Mouse (Mus musculus) heart, embryonic 15.5 days (tissue): Measurements from ENCODE around the gene Chuk. TPM values are rescaled to one million over a fixed set of nuclear protein-coding genes. Genes with fewer than 3 reads are reported as not detected.

Experiments used
- ATAC-seq: fragments of 200-750 bp; cut with Nextera tagmentation; replicated peaks from 2 replicates; pipeline ENCODE4 v1.8.0; 2017; ENCODE audit warnings: low read depth, moderate TSS enrichment; ENCODE audit not compliant: insufficient number of reproducible peaks, insufficient read depth, low FRiP score
- H3K27ac ChIP-seq: fragments of 300-500 bp; sonication (generic); 2 replicates; pipeline ENCODE4 v1.5.1; 2015; ENCODE audit warnings: mild to moderate bottlenecking, inconsistent platforms
- H3K27me3 ChIP-seq: fragments of 300-500 bp; sonication (generic); 2 replicates; pipeline ENCODE4 v1.6.1; 2015; ENCODE audit warnings: inconsistent platforms
- H3K36me3 ChIP-seq: fragments of 300-500 bp; sonication (generic); 2 replicates; pipeline ENCODE4 v1.6.1; 2015; ENCODE audit warnings: mild to moderate bottlenecking, inconsistent platforms
- H3K4me1 ChIP-seq: fragments of 300-500 bp; sonication (generic); replicated peaks from 2 replicates; pipeline ENCODE4 v1.6.1; 2015; ENCODE audit warnings: inconsistent platforms
- H3K4me2 ChIP-seq: fragments of 300-500 bp; sonication (generic); 2 replicates; pipeline ENCODE4 v1.6.1; 2015; ENCODE audit warnings: inconsistent platforms, mild to moderate bottlenecking, moderate library complexity
- H3K4me3 ChIP-seq: fragments of 300-500 bp; sonication (generic); 2 replicates; pipeline ENCODE4 v1.5.1; 2015; ENCODE audit warnings: mild to moderate bottlenecking, inconsistent platforms
- H3K9ac ChIP-seq: fragments of 300-500 bp; sonication (generic); 2 replicates; pipeline ENCODE4 v1.6.1; 2015; ENCODE audit warnings: mild to moderate bottlenecking, inconsistent platforms
- H3K9me3 ChIP-seq: fragments of 300-500 bp; sonication (generic); replicated peaks from 2 replicates; pipeline ENCODE4 v1.6.1; 2016; ENCODE audit warnings: inconsistent platforms
- WGBS: fragments of 180-500 bp; shearing (Covaris S2); methylation state at CpG from one replicate; pipeline ENCODE4 v1.1.7; 2015; ENCODE audit warnings: mixed read lengths; 5-methylcytosine and 5-hydroxymethylcytosine counted together
- polyA plus RNA-seq: library from polyadenylated mRNA; unstranded; fragments of >200 nt; fragmentation: Nextera tagmentation; extraction: Ambion mirVana; gene quantifications from 2 replicates; pipeline ENCODE4 v1.2.1, GENCODE M21; 2015

The Chuk gene
- polyA plus RNA-seq, 1 experiment from 2014 or later = 26.7 TPM

GRCm38 (mm10) chr19:44068232-44068631 lies 39.0 kb downstream of the Chuk start:
- Histone ChIP-seq H3K27ac (no peak overlapping the region), H3K27me3 (no peaks in the 10 kb centered on the region), H3K9me3 (no peaks in the 10 kb centered on the region), H3K4me1 (peaks cover 6% of the 10 kb centered on the region; the same call in 1 of the 2 replicates), H3K4me2 (peak overlapping the region; percentile 80), H3K4me3 (peak overlapping the region; percentile 91; the same call in 1 of the 2 replicates), H3K36me3 (peaks cover 5% of the 10 kb centered on the region; the same call in 1 of the 2 replicates), H3K9ac (no peak overlapping the region)
- no peak for ATAC-seq
- 66% methylated on average over 4 of the region's 4 CpGs for WGBS

- ATAC-seq = no peak
- Histone ChIP-seq H3K36me3 (peaks cover 8% of the 10 kb centered on the region), H3K4me2 (no peak overlapping the region), H3K9ac (no peak overlapping the region), H3K27me3 (no peaks in the 10 kb centered on the region), H3K4me1 (peaks cover 6% of the 10 kb centered on the region; the same call in 1 of the 2 replicates), H3K4me3 (no peak overlapping the region), H3K27ac (no peak overlapping the region), H3K9me3 (no peaks in the 10 kb centered on the region)
- 77% methylated on average over 9 of the region's 9 CpGs for WGBS
Observed at GRCm38 (mm10) chr19:44067323-44068049, 39.8 kb downstream of the Chuk start.

- no peak for ATAC-seq
- H3K9me3 ChIP-seq = no peaks in the 10 kb centered on the region
- no peak overlapping the region for H3K9ac ChIP-seq
- peaks cover 3% of the 10 kb centered on the region; the same call in 1 of the 2 replicates for H3K4me1 ChIP-seq
- no peak overlapping the region for H3K27ac ChIP-seq
- WGBS = 89% methylated on average over 2 of the region's 2 CpGs
- no peaks in the 10 kb centered on the region for H3K27me3 ChIP-seq
- peaks cover 23% of the 10 kb centered on the region for H3K36me3 ChIP-seq
- H3K4me2 ChIP-seq = no peak overlapping the region
- no peak overlapping the region for H3K4me3 ChIP-seq
Observed at GRCm38 (mm10) chr19:44064734-44065133, 42.5 kb downstream of the Chuk start.

GRCm38 (mm10) chr19:44063773-44064172 lies 43.5 kb downstream of the Chuk start:
- no peaks in the 10 kb centered on the region for H3K9me3 ChIP-seq
- H3K36me3 ChIP-seq = peaks cover 23% of the 10 kb centered on the region
- H3K27ac ChIP-seq = no peak overlapping the region
- no peak for ATAC-seq
- H3K4me3 ChIP-seq = no peak overlapping the region
- peaks cover 3% of the 10 kb centered on the region; the same call in 1 of the 2 replicates for H3K4me1 ChIP-seq
- WGBS = 83% methylated on average over 7 of the region's 7 CpGs
- H3K9ac ChIP-seq = no peak overlapping the region
- H3K27me3 ChIP-seq = no peaks in the 10 kb centered on the region
- no peak overlapping the region for H3K4me2 ChIP-seq

- H3K4me1 ChIP-seq = no peaks in the 10 kb centered on the region
- H3K9ac ChIP-seq = no peak overlapping the region
- H3K27me3 ChIP-seq = no peaks in the 10 kb centered on the region
- H3K4me3 ChIP-seq = no peak overlapping the region
- H3K4me2 ChIP-seq = no peak overlapping the region
- ATAC-seq = no peak
- WGBS = 76% methylated on average over 3 of the region's 3 CpGs
- H3K36me3 ChIP-seq = peaks cover 38% of the 10 kb centered on the region
- no peaks in the 10 kb centered on the region for H3K9me3 ChIP-seq
- no peak overlapping the region for H3K27ac ChIP-seq
Observed at GRCm38 (mm10) chr19:44060226-44060625, 47.1 kb downstream of the Chuk start.

- ATAC-seq = no peak
- H3K4me2 ChIP-seq = no peak overlapping the region
- peaks cover 23% of the 10 kb centered on the region for H3K36me3 ChIP-seq
- 76% methylated on average over 4 of the region's 4 CpGs for WGBS
- no peak overlapping the region for H3K9ac ChIP-seq
- no peaks in the 10 kb centered on the region for H3K9me3 ChIP-seq
- H3K4me3 ChIP-seq = no peak overlapping the region
- no peaks in the 10 kb centered on the region for H3K27me3 ChIP-seq
- no peak overlapping the region for H3K27ac ChIP-seq
- H3K4me1 ChIP-seq = no peaks in the 10 kb centered on the region
Observed at GRCm38 (mm10) chr19:44055173-44055826, 52.0 kb downstream of the Chuk start.

- H3K9me3 ChIP-seq = no peaks in the 10 kb centered on the region
- no peaks in the 10 kb centered on the region for H3K27me3 ChIP-seq
- no peak for ATAC-seq
- no peaks in the 10 kb centered on the region for H3K4me1 ChIP-seq
- no peak overlapping the region for H3K4me2 ChIP-seq
- no peak overlapping the region for H3K9ac ChIP-seq
- 68% methylated on average over 4 of the region's 4 CpGs for WGBS
- H3K4me3 ChIP-seq = no peak overlapping the region
- no peak overlapping the region for H3K27ac ChIP-seq
- H3K36me3 ChIP-seq = peaks cover 21% of the 10 kb centered on the region; the same call in 1 of the 2 replicates
Observed at GRCm38 (mm10) chr19:44050388-44050787, 56.9 kb downstream of the Chuk start.

GRCm38 (mm10) chr19:44049282-44049681 lies 58.0 kb downstream of the Chuk start:
- WGBS = 69% methylated on average over 3 of the region's 3 CpGs
- Histone ChIP-seq H3K4me2 (no peak overlapping the region), H3K36me3 (peaks cover 18% of the 10 kb centered on the region; the same call in 1 of the 2 replicates), H3K27me3 (no peaks in the 10 kb centered on the region), H3K4me3 (no peak overlapping the region), H3K9me3 (no peaks in the 10 kb centered on the region), H3K4me1 (no peaks in the 10 kb centered on the region), H3K27ac (no peak overlapping the region), H3K9ac (no peak overlapping the region)
- no peak for ATAC-seq

GRCm38 (mm10) chr19:44045847-44046246 lies 61.4 kb downstream of the Chuk start:
- no peak overlapping the region for H3K9ac ChIP-seq
- peaks cover 18% of the 10 kb centered on the region; the same call in 1 of the 2 replicates for H3K36me3 ChIP-seq
- H3K4me1 ChIP-seq = no peaks in the 10 kb centered on the region
- no peak for ATAC-seq
- no peaks in the 10 kb centered on the region for H3K27me3 ChIP-seq
- no peak overlapping the region for H3K27ac ChIP-seq
- no peaks in the 10 kb centered on the region for H3K9me3 ChIP-seq
- 74% methylated on average over 3 of the region's 3 CpGs for WGBS
- no peak overlapping the region for H3K4me3 ChIP-seq
- H3K4me2 ChIP-seq = no peak overlapping the region

GRCm38 (mm10) chr19:44042121-44042520 lies 65.2 kb downstream of the Chuk start:
- no peaks in the 10 kb centered on the region for H3K9me3 ChIP-seq
- H3K27ac ChIP-seq = no peak overlapping the region
- H3K4me1 ChIP-seq = no peaks in the 10 kb centered on the region
- H3K27me3 ChIP-seq = no peaks in the 10 kb centered on the region
- no peak for ATAC-seq
- 81% methylated on average over 5 of the region's 5 CpGs for WGBS
- no peak overlapping the region for H3K4me2 ChIP-seq
- peaks cover 20% of the 10 kb centered on the region; the same call in 1 of the 2 replicates for H3K36me3 ChIP-seq
- no peak overlapping the region for H3K4me3 ChIP-seq
- H3K9ac ChIP-seq = no peak overlapping the region

GRCm38 (mm10) chr19:44033396-44033795 lies 73.9 kb downstream of the Chuk start:
- 92% methylated on average over 5 of the region's 5 CpGs for WGBS
- no peak overlapping the region for H3K4me2 ChIP-seq
- no peaks in the 10 kb centered on the region for H3K27me3 ChIP-seq
- no peaks in the 10 kb centered on the region for H3K4me1 ChIP-seq
- no peak overlapping the region for H3K4me3 ChIP-seq
- H3K9me3 ChIP-seq = no peaks in the 10 kb centered on the region
- H3K27ac ChIP-seq = no peak overlapping the region
- no peak for ATAC-seq
- H3K9ac ChIP-seq = no peak overlapping the region
- peaks cover 8% of the 10 kb centered on the region; the same call in 1 of the 2 replicates for H3K36me3 ChIP-seq
